Mouse (Mus musculus) ES-CJ7 (cell line): ENCODE measurements at regions not wholly inside any gene's neighbourhood (a gene's known extent, or its start where the extent isn't known, plus 50 kb on each side); places are given as distances from the start of the nearest gene placed in this dataset.

Experiments used
- DNase-seq: peaks from one replicate; pipeline ENCODE4 v3.0.0; 2011; ENCODE audit warnings: low read depth, low spot score

- DNase-seq = no peak
These were observed 66.0 kb downstream of the Nr2f2 start for GRCm38 (mm10) chr7:70300516-70300915.

GRCm38 (mm10) chr7:70291431-70291830 lies 75.1 kb downstream of the Nr2f2 start:
- DNase-seq = no peak

- DNase-seq = no peak
These were observed 75.7 kb downstream of the Nr2f2 start for GRCm38 (mm10) chr7:70290733-70291320.

- no peak for DNase-seq
These were observed 76.3 kb downstream of the Nr2f2 start for GRCm38 (mm10) chr7:70290277-70290676.

- no peak for DNase-seq
These were observed 77.9 kb downstream of the Nr2f2 start for GRCm38 (mm10) chr7:70288621-70289020.

GRCm38 (mm10) chr7:70287891-70288421 lies 78.6 kb downstream of the Nr2f2 start:
- peak; percentile 55 for DNase-seq

- peak; percentile 50 for DNase-seq
These were observed 79.6 kb downstream of the Nr2f2 start for GRCm38 (mm10) chr7:70286836-70287355.

GRCm38 (mm10) chr7:70285344-70285743 lies 81.2 kb downstream of the Nr2f2 start:
- DNase-seq = no peak

GRCm38 (mm10) chr7:70283836-70284235 lies 82.7 kb downstream of the Nr2f2 start:
- DNase-seq = no peak

- peak; percentile 18 for DNase-seq
These were observed 83.4 kb downstream of the Nr2f2 start for GRCm38 (mm10) chr7:70283166-70283565.

GRCm38 (mm10) chr7:70281891-70282515 lies 84.5 kb downstream of the Nr2f2 start:
- peak; percentile 47 for DNase-seq

- DNase-seq = no peak
These were observed 85.2 kb downstream of the Nr2f2 start for GRCm38 (mm10) chr7:70281381-70281750.

- DNase-seq = peak; percentile 62
These were observed 85.7 kb downstream of the Nr2f2 start for GRCm38 (mm10) chr7:70280643-70281380.

GRCm38 (mm10) chr7:70279927-70280642 lies 86.5 kb downstream of the Nr2f2 start:
- DNase-seq = peak; percentile 18

- no peak for DNase-seq
These were observed 87.4 kb downstream of the Nr2f2 start for GRCm38 (mm10) chr7:70279101-70279500.

GRCm38 (mm10) chr7:70276078-70276477 lies 90.5 kb downstream of the Nr2f2 start:
- no peak for DNase-seq

GRCm38 (mm10) chr7:70274312-70274711 lies 92.2 kb downstream of the Nr2f2 start:
- DNase-seq = no peak

- DNase-seq = no peak
These were observed 99.5 kb downstream of the Nr2f2 start for GRCm38 (mm10) chr7:70267075-70267474.

- no peak for DNase-seq
These were observed 109.7 kb downstream of the Nr2f2 start for GRCm38 (mm10) chr7:70256806-70257205.

GRCm38 (mm10) chr7:70255072-70255471 lies 111.5 kb downstream of the Nr2f2 start:
- no peak for DNase-seq

GRCm38 (mm10) chr7:70253275-70253674 lies 113.3 kb downstream of the Nr2f2 start:
- no peak for DNase-seq

- peak; percentile 85 for DNase-seq
These were observed 127.5 kb downstream of the Nr2f2 start for GRCm38 (mm10) chr7:70239059-70239458.
